Mouse (Mus musculus) intestine, postnatal 0 days (tissue): ENCODE results near the gene Stk38. TPM values are rescaled to one million over a fixed set of nuclear protein-coding genes. Genes with fewer than 3 reads are reported as not detected.

Source experiments
- ATAC-seq: fragments of 200-750 bp; cut with Nextera tagmentation; 2 replicates; pipeline ENCODE4 v1.8.0; 2017; ENCODE audit warnings: mild to moderate bottlenecking, moderate TSS enrichment, moderate library complexity
- H3K27ac ChIP-seq: fragments of 300-500 bp; sonication (generic); 2 replicates; pipeline ENCODE4 v1.5.1; 2014; ENCODE audit warnings: mild to moderate bottlenecking, low read depth, low read length, moderate library complexity
- H3K27me3 ChIP-seq: fragments of 300-500 bp; sonication (generic); replicated peaks from 2 replicates; pipeline ENCODE4 v1.6.1; 2014; ENCODE audit warnings: low read length, mixed read lengths; ENCODE audit not compliant: control insufficient read depth, insufficient read depth
- H3K36me3 ChIP-seq: fragments of 300-500 bp; sonication (generic); 2 replicates; pipeline ENCODE4 v1.6.1; 2014; ENCODE audit warnings: mild to moderate bottlenecking, moderate library complexity; ENCODE audit not compliant: control insufficient read depth, insufficient read depth
- H3K4me1 ChIP-seq: fragments of 300-500 bp; sonication (generic); replicated peaks from 2 replicates; pipeline ENCODE4 v1.6.1; 2014; ENCODE audit warnings: antibody characterized with exemption, low read length, mixed read lengths; ENCODE audit not compliant: control insufficient read depth, insufficient read depth
- H3K4me2 ChIP-seq: fragments of 300-500 bp; sonication (generic); replicated peaks from 2 replicates; pipeline ENCODE4 v1.6.1; 2014; ENCODE audit warnings: low read depth, mild to moderate bottlenecking, moderate library complexity
- H3K4me3 ChIP-seq: fragments of 300-500 bp; sonication (generic); 2 replicates; pipeline ENCODE4 v1.5.1; 2014; ENCODE audit warnings: low read depth, low read length
- H3K9ac ChIP-seq: fragments of 300-500 bp; sonication (generic); 2 replicates; pipeline ENCODE4 v1.6.1; 2014; ENCODE audit warnings: mild to moderate bottlenecking, low read depth, low read length
- H3K9me3 ChIP-seq: fragments of 300-500 bp; sonication (generic); 2 replicates; pipeline ENCODE4 v1.6.1; 2016; ENCODE audit warnings: mixed run types; ENCODE audit not compliant: control insufficient read depth
- CTCF ChIP-seq: sonication (generic); IDR thresholded peaks from 2 replicates; pipeline ENCODE4 v1.5.1; 2016; ENCODE audit warnings: low read depth, mild to moderate bottlenecking, control low read depth, antibody characterized with exemption, moderate library complexity
- WGBS: fragments of 180-500 bp; shearing (Covaris S2); extraction: QIAGEN DNeasy Blood & Tissue Kit; methylation state at CpG from one replicate; pipeline ENCODE4 v1.1.7; 2014; 5-methylcytosine and 5-hydroxymethylcytosine counted together
- polyA plus RNA-seq: library from polyadenylated mRNA; unstranded; fragments of >200 nt; fragmentation: Nextera tagmentation; extraction: Ambion mirVana; gene quantifications from 2 replicates; pipeline ENCODE4 v1.2.1, GENCODE M21; 2015

Stk38 gene
- polyA plus RNA-seq, 1 experiment from 2014 or later: 51.5 TPM

GRCm38 (mm10) chr17:28921086-28921485 lies 86.7 kb downstream of the Stk38 start:
- no peak for TF ChIP-seq CTCF
- WGBS: 45% methylated on average over 8 of the region's 8 CpGs
- no peaks in the 10 kb centered on the region for H3K27me3 ChIP-seq
- H3K27ac ChIP-seq: no peak overlapping the region
- no peak overlapping the region for H3K9ac ChIP-seq
- ATAC-seq: peak; percentile 61
- no peak overlapping the region for H3K4me3 ChIP-seq
- H3K9me3 ChIP-seq: no peaks in the 10 kb centered on the region
- no peaks in the 10 kb centered on the region for H3K36me3 ChIP-seq
- 0 out of 2 replicates have a peak, but pooled peaks cover 6% of the 10 kb centered on the region for H3K4me1 ChIP-seq
- H3K4me2 ChIP-seq: peak overlapping the region; percentile 33; the same call in 1 of the 2 replicates

Other genes starting within 250 kb of the Stk38 start
- 204 and 222 TPM in 2 replicates for gene Mapk13, start 238.7 kb downstream of the Stk38 start, polyA plus RNA-seq
- 42.9 and 44.4 TPM in 2 replicates for gene Brpf3, start 206.9 kb downstream of the Stk38 start, polyA plus RNA-seq
- gene Pnpla1, start 149.6 kb downstream of the Stk38 start, polyA plus RNA-seq: 0.12 and 0.20 TPM in 2 replicates
- 2.9 and 3.5 TPM in 2 replicates for gene 4930539E08Rik, start 92.7 kb downstream of the Stk38 start, polyA plus RNA-seq
- not detected in 2 replicates for gene Pxt1, start 64.2 kb downstream of the Stk38 start, polyA plus RNA-seq
- gene Kctd20, start 56.0 kb downstream of the Stk38 start, polyA plus RNA-seq: 25.6 and 27.0 TPM in 2 replicates
- 257 TPM in 2 replicates for gene Srsf3, start 24.6 kb upstream of the Stk38 start, polyA plus RNA-seq
- 74.9 and 88.3 TPM in 2 replicates for gene Cdkn1a, start 83.0 kb upstream of the Stk38 start, polyA plus RNA-seq
- 0.20 TPM in 2 replicates for gene Rab44, start 106.2 kb upstream of the Stk38 start, polyA plus RNA-seq
- gene Cpne5, start 230.2 kb upstream of the Stk38 start, polyA plus RNA-seq: 2.7 and 3.3 TPM in 2 replicates